Comparison of ENCODE assay signal across 8 mouse cellular contexts in genomic region chr5:124424723-124425411, GRCm38 (mm10). TPM values are rescaled to one million over a fixed set of nuclear protein-coding genes. Genes with fewer than 3 reads are reported as not detected.
DNase-seq lines count a peak whose midpoint lies in the region; ATAC-seq and TF ChIP-seq lines count a peak whose summit lies in the region.

No protein-coding gene starts in this region.

- H3K9ac ChIP-seq in lung, postnatal 0 days (replicated peaks; ENCODE audit: low read depth): peak overlapping the region; percentile 92

- peak; percentile 8 for DNase-seq in ovary, postnatal 14 days (ENCODE audit: low spot score)
- no peak for DNase-seq in ovary, postnatal 36 days (ENCODE audit: low spot score)
- peak; percentile 32 for DNase-seq in brain, adult 2 months (ENCODE audit: low read depth, low spot score)
- peak; percentile 24 for DNase-seq in gastrocnemius, postnatal 25 days
- no peak for DNase-seq in kidney, adult 2 months
- peak; percentile 34 for DNase-seq in lung, postnatal 0 days (ENCODE audit: low spot score)
- DNase-seq in c-Kit-positive CD71-positive TER-119-positive erythroid progenitor cells, embryonic 14.5 days (ENCODE audit: low spot score): no peak

- peak overlapping the region; percentile 97 for H3K4me2 ChIP-seq in lung, postnatal 0 days (replicated peaks; ENCODE audit: low read depth, low read length)

- H3K27ac ChIP-seq in kidney, adult 2 months (ENCODE audit: insufficient read depth, low read depth, low read length): peak overlapping the region; percentile 95
- H3K27ac ChIP-seq in lung, postnatal 0 days (ENCODE audit: low read length): peak overlapping the region; percentile 89
- H3K27ac ChIP-seq in small intestine, adult 2 months (ENCODE audit: insufficient read depth, low read depth, low read length): peak overlapping the region; percentile 75

- under 1% methylated on average over 62 of the region's 63 CpGs for WGBS in kidney, adult 2 months
- WGBS in lung, postnatal 0 days: 3% methylated on average over 59 of the region's 63 CpGs
- WGBS in small intestine, adult 2 months: under 1% methylated on average over 62 of the region's 63 CpGs

- peak; percentile 7 for TF ChIP-seq POLR2A in kidney, adult 2 months (IDR thresholded peaks at IDR 0.05; ENCODE audit: low read depth, low read length)
- TF ChIP-seq POLR2A in small intestine, adult 2 months (IDR thresholded peaks at IDR 0.05; ENCODE audit: low read depth, low read length): no peak

- no peak for TF ChIP-seq EP300 in lung, postnatal 0 days (IDR thresholded peaks at IDR 0.05)

- H3K9me3 ChIP-seq in lung, postnatal 0 days (ENCODE audit: low read length): no peaks in the 10 kb centered on the region

- no peak for TF ChIP-seq CTCF in kidney, adult 2 months (conservative IDR thresholded peaks at IDR 0.05; ENCODE audit: insufficient read depth, insufficient read length, low read depth, low read length)
- TF ChIP-seq CTCF in lung, postnatal 0 days (IDR thresholded peaks at IDR 0.05): no peak
- TF ChIP-seq CTCF in small intestine, adult 2 months (IDR thresholded peaks at IDR 0.05; ENCODE audit: extremely low read depth, insufficient read length, insufficient replicate concordance, low read depth, low read length): no peak

- H3K27me3 ChIP-seq in kidney, adult 2 months (replicated peaks; ENCODE audit: control insufficient read depth, insufficient read depth, low read length): no peaks in the 10 kb centered on the region
- H3K27me3 ChIP-seq in lung, postnatal 0 days (replicated peaks; ENCODE audit: insufficient read depth, low read length): no peaks in the 10 kb centered on the region
- H3K27me3 ChIP-seq in small intestine, adult 2 months (ENCODE audit: control insufficient read depth, insufficient read depth, low read length): no peaks in the 10 kb centered on the region

- H3K4me3 ChIP-seq in kidney, adult 2 months (ENCODE audit: insufficient read depth, low read depth, low read length): peak overlapping the region; percentile 95
- peak overlapping the region; percentile 98 for H3K4me3 ChIP-seq in lung, postnatal 0 days (ENCODE audit: low read depth, low read length)
- H3K4me3 ChIP-seq in small intestine, adult 2 months (ENCODE audit: low read depth, low read length): peak overlapping the region; percentile 99

- peak; percentile 40 for ATAC-seq in lung, postnatal 0 days

- no peaks in the 10 kb centered on the region for H3K36me3 ChIP-seq in kidney, adult 2 months (ENCODE audit: control insufficient read depth, insufficient read depth, low read length)
- H3K36me3 ChIP-seq in lung, postnatal 0 days (ENCODE audit: insufficient read depth, low read length): no peaks in the 10 kb centered on the region
- no peaks in the 10 kb centered on the region for H3K36me3 ChIP-seq in small intestine, adult 2 months (ENCODE audit: control insufficient read depth, insufficient read depth, low read length)

- peaks cover 8% of the 10 kb centered on the region; the same call in 1 of the 2 replicates for H3K4me1 ChIP-seq in kidney, adult 2 months (ENCODE audit: control insufficient read depth, insufficient read depth, low read length)
- no peaks in the 10 kb centered on the region for H3K4me1 ChIP-seq in lung, postnatal 0 days (ENCODE audit: insufficient read depth, low read depth, low read length)
- peaks cover 3% of the 10 kb centered on the region; the same call in 1 of the 2 replicates for H3K4me1 ChIP-seq in small intestine, adult 2 months (ENCODE audit: control insufficient read depth, insufficient read depth, insufficient read length, low read length)

RNA-seq across cellular contexts. Expression of gene Sbno1, which starts 0.9 kb away (rescaled TPM):
- 10 to 100 TPM; 35.3 to 37.7 TPM for total RNA-seq in gastrocnemius, postnatal 25 days (2021)
- 16.7 and 20.8 TPM in 2 replicates for polyA plus RNA-seq in kidney, adult 2 months (2012; rRNA removed)
- polyA plus RNA-seq in lung, postnatal 0 days (2015; fragmentation: Nextera tagmentation; extraction: Ambion mirVana): 46.5 and 58.0 TPM in 2 replicates
- 5.9 and 8.1 TPM in 2 replicates for polyA plus RNA-seq in small intestine, adult 2 months (2012; rRNA removed)

RNA-seq across cellular contexts. Expression of gene Kmt5a, which starts 14.9 kb away (rescaled TPM):
- 100 to 1,000 TPM; 107 to 134 TPM for total RNA-seq in gastrocnemius, postnatal 25 days (2021)
- polyA plus RNA-seq in kidney, adult 2 months (2012; rRNA removed): 75.9 and 81.1 TPM in 2 replicates
- 18.0 and 21.9 TPM in 2 replicates for polyA plus RNA-seq in lung, postnatal 0 days (2015; fragmentation: Nextera tagmentation; extraction: Ambion mirVana)
- 34.1 and 70.7 TPM in 2 replicates for polyA plus RNA-seq in small intestine, adult 2 months (2012; rRNA removed)

RNA-seq across cellular contexts. Expression of gene Rilpl2, which starts 53.3 kb away (rescaled TPM):
- total RNA-seq in gastrocnemius, postnatal 25 days (2021): 1 to 10 TPM; 3.9 to 5.1 TPM
- polyA plus RNA-seq in kidney, adult 2 months (2012; rRNA removed): 44.3 and 46.3 TPM in 2 replicates
- polyA plus RNA-seq in lung, postnatal 0 days (2015; fragmentation: Nextera tagmentation; extraction: Ambion mirVana): 31.5 and 32.7 TPM in 2 replicates
- 24.3 and 29.3 TPM in 2 replicates for polyA plus RNA-seq in small intestine, adult 2 months (2012; rRNA removed)

RNA-seq across cellular contexts. Expression of gene Snrnp35, which starts 58.1 kb away (rescaled TPM):
- total RNA-seq in gastrocnemius, postnatal 25 days (2021): 10 to 100 TPM; 23.0 to 23.8 TPM
- polyA plus RNA-seq in kidney, adult 2 months (2012; rRNA removed): 4.3 and 5.9 TPM in 2 replicates
- polyA plus RNA-seq in lung, postnatal 0 days (2015; fragmentation: Nextera tagmentation; extraction: Ambion mirVana): 11.7 and 12.8 TPM in 2 replicates
- 1.2 and 1.8 TPM in 2 replicates for polyA plus RNA-seq in small intestine, adult 2 months (2012; rRNA removed)

Comparison
In these comparisons a context has a peak if more than half of its experiments do, and no peak if none do; other contexts are left out.
1. DNase-seq: peak in ovary, postnatal 14 days (single experiment), brain, adult 2 months (single experiment), gastrocnemius, postnatal 25 days (single experiment) and lung, postnatal 0 days (single experiment); none in ovary, postnatal 36 days (single experiment), kidney, adult 2 months (single experiment) and c-Kit-positive CD71-positive TER-119-positive erythroid progenitor cells, embryonic 14.5 days (single experiment).
2. Peak in every context shown above with its lines, with median percentiles within 50 percentile points of each other: H3K27ac ChIP-seq and H3K4me3 ChIP-seq.